Mouse (Mus musculus) brain, adult 2 months (tissue): ENCODE results near the gene Gm4881.
A peak's percentile ranks its signal among the peaks of the same experiment; 100 is the strongest.

Source experiments
- DNase-seq: peaks from one replicate; pipeline ENCODE4 v3.0.0; 2011; ENCODE audit warnings: low read depth, low spot score

Gm4881 gene

GRCm38 (mm10) chr7:24954450-24954849, 10.2 kb upstream of the Gm4881 start:
- DNase-seq: no peak

GRCm38 (mm10) chr7:24953966-24954365, 9.7 kb upstream of the Gm4881 start:
- DNase-seq: no peak

DNA sequence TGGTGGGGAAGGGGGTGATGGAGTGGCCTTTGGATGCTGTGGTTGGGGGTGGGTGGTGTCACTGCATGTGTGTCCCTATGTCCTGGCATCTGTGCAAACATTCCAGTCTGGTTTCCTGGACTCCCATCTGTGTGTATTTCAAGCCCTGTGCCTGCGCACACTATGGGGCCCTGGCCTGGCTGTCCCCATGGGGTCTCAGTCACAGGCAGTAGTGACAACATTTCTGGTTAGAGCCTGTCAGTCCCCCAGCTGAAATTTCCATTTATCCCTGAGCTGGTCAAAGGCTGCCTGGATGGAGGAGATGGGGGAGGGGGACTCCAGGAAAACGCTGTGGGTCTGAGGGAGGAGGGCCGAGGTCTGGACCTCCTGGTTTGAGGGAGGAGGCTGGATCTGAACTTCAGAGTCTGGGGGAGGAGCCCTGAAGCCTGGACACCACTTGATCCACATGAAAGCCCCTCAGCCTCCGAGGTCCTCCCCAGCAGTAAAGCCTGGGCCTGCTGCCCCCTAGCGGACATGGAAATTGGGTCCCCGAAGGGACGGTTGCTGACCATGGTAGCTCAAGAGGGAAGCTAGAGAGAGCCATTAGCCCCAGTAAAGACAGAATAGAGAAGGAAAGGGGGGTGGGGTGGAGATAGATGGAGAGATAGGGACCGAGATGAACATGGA, 5.8 kb upstream of the Gm4881 start:
- peak; percentile 62 for DNase-seq

DNA sequence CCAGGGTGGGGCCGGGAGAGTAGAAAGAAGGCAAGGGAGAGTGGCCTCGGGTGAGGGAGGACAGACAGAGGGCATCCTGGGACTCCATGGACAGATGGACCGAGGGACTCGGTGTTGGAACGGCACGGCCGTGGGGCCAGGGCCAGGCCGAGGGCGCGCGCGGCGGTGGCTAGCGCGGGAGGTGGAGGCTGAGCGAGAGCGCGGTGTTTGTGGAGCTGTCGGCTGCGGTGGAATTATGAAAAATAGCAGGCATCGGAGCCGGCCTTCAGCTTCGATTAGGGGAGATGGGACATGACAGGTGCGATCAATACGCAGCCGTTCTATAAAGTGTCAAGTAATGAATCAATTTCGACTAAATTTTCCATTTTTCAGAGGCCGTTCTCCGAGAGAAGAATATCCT, 4.5 kb upstream of the Gm4881 start:
- DNase-seq: no peak

- no peak for DNase-seq
These were observed 3.2 kb upstream of the Gm4881 start for GRCm38 (mm10) chr7:24947316-24948048.

GRCm38 (mm10) chr7:24943641-24944040, 653 bp downstream of the Gm4881 start:
- DNase-seq: no peak

- no peak for DNase-seq
These were observed 12.6 kb downstream of the Gm4881 start for GRCm38 (mm10) chr7:24931651-24932050.

DNA sequence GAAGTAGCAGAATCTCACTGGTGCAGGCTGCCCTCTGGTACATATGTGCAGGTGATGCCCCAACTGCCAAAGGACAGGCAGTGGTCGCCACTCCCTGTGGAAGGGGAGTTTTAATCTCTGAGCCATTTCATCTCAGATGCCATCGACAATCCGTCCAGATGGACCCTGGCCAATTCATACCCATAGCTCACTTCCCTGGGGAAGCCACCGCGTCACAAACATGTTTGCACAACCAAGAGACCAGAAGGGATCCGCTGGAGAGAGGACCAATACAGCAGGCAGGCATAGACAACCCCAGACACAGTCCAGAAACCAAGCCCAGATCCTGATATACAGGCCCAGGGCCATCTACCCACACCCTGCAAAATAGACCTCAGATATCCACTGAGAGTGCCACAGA, 13.8 kb downstream of the Gm4881 start:
- DNase-seq: no peak

GRCm38 (mm10) chr7:24919728-24920127, 24.6 kb downstream of the Gm4881 start:
- DNase-seq: peak; percentile 73

DNA sequence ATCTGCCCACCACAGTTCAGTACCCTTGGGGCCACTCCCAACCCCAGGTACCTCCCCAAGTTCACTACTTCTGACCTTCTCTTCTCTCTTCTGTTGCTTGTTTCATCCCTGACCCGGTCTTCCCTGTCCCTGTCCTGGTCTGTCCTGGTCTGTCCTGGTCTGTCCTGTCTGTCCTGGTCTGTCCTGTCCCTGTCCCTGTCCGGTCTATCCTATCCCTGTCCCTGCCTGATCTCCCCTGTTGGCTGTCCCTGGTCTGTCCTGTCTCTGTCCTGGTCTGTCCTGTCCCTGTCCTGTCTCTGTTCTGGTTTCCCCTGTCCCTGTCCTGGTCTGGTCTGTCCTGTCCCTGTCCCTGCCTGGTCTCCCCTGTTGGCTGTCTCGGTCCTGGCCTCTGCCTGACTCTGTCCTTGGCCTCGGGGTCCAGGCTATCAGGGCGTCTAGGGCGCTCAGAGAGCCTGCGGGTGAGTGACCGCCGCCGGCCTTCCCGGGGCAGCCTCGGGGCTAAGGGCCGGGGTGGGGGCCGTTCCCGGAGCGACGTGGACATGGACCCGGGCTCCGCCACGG, 25.5 kb downstream of the Gm4881 start:
- no peak for DNase-seq

DNA sequence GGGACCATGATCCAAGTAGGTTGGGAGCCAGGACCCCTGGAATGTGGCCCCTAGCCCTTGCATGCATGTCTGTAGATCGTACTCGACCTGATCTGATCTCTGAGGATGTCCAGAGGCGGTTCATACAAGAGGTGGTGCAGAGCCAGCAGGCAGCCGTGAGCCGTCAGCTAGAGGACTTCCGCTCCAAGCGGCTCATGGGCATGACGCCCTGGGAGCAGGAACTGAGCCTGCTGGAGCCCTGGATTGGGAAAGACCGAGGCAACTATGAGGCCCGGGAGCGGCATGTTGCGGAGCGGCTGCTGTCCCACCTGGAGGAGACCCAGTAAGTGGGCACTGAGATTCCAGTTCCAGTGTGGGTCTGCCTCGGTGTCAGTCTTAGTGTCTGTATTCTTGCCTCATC, 31.8 kb downstream of the Gm4881 start:
- DNase-seq: no peak

DNA sequence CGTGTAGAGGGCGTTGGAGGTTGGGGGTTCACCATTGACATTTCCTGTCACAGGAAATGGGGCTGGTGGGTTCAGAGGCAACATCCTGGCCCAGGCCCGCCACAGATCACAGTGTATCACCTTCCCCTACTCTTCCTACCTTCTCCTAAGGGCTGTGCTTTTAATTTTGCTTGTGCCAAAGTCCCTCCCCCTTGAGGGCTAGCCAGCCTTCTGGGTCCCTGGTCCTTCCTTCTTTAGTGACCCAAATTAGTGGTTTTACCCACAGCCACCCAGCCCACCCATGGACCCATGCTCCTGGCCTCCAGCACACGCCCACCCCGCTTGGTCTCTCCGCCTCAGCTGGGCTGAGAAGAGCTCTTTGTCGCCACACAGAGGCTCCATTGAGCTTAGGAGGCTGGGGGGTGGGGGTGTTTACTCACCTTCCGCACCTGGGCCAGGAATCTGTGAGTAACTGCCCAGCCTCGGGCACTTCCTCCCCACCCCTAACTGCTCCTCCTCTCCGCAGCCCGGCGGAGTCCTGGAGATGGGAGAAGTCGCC, 37.0 kb downstream of the Gm4881 start:
- no peak for DNase-seq

DNA sequence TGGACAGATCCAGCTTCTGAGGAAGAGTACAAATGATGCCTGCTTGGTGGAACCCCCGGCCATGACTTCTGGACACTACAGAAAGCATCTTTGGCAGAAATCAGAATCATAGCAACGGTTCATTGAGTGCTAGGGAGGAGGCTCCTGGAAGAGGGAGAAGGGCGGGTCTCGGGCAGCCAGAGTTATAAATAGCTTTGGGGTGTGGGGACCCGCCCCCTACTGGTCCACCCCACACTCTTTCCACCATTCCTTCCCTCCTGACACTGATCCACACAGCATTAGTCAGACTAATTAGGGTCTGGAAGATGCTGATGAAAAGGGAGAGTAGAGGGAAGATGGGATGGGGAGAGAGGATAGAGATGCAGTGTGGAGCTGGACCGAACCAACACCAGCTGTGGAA, 37.7 kb downstream of the Gm4881 start:
- peak; percentile 37 for DNase-seq

- peak; percentile 88 for DNase-seq
These were observed 39.4 kb downstream of the Gm4881 start for GRCm38 (mm10) chr7:24904936-24905335.

DNA sequence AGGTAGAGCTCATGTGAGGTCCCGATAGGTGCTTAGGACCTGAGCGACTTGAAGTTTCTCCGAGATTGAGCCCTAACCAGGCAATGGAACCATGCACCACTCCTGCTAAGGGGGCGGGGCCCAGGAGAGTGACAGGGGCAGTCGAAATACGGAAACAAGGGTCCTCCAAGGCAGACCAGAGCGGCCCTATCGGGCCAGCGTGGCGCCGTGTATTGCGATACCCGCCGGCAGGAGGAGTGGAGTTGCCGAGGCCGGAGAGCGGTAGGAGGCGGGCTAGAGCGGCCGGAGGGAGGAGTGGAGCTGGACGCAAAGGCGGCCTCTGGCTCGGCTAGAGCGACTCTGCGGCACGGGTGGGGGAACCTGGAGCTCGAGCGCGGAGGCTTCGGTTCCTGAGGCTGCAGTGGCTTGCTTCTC, 40.2 kb downstream of the Gm4881 start:
- DNase-seq: peak; percentile 100

DNA sequence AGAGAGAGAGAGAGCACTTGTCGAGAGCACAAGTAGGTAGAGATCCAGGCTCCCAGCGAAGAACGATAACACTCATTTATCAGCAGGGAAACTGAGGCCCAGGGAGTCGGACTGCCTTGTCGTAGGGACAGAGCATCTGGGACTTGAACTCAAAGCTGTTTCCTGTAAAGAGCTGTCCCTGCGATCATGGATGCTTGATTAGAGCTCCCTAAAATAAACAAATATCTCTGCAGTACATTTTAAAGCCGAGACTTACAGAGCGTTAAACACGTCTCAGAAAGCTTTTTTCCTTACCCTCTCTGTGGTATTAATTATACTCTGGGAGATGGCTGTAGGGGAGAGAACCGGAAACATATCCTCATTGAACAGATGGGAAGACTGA, 40.9 kb downstream of the Gm4881 start:
- no peak for DNase-seq

DNA sequence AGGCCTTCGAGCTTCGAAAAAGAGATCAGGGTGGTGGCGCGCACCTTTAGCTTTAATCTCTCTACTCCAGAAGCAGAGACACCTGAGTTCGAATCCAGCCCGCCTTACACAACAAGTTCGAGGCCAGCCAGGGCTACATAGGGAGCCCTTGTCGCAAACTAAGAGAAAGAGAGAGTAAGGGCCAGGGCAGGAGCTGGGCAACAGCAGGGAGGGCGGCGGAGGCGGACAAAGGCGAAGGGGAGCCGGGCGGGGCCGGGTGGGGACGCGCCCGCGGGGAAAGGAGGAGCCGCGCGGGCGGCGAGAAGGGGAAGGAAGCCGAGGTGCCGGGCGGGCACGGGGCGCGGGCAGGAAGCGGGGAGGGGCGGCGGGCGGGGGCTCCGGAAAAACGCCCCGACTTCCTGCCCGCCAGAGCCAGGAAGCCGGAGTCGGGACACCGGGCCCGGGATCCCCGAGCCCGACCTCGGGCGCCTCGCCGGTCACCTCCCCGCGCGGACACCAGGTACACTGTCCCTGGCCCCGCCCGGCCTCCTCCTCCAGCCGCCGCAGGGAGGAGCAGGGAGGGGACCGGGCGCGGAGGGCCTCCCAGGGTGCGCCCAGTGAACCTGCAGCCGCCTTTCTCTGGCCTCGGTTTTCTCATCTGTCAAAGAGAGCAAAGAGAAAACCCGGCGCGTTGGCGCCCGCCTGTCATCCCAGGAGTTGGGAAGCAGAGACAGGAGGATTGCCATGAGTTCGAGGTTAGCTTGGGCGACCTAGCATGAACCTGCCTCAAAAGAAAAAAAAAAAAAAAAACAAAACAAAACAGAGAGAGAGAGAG, 41.5 kb downstream of the Gm4881 start, which contains the start of gene Arhgef1:
Gene Arhgef1 (plus strand): TSS at position 283 of the 814 bp plus-strand sequence.
- DNase-seq: peak; percentile 36

GRCm38 (mm10) chr7:24902264-24902629, 42.0 kb downstream of the Gm4881 start:
- no peak for DNase-seq

- no peak for DNase-seq
These were observed 42.5 kb downstream of the Gm4881 start for GRCm38 (mm10) chr7:24901842-24902241.

DNA sequence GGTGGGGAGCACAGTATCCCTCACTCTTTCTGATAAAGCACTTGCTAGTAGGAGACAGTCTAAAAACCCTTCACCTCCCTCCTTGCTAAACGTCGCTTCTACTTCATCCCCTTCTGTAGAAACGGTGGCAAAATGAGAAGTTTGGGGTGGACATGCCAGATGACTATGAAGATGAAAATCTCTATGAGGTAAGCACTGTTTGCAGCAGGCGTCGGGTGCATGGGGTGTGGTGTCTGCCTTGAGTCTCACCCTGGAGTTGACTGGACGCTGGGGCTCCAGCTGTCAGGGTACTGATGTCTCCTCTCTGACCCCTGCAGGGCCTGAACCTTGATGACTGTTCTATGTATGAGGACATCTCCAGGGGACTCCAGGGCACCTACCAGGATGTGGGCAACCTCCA, 43.2 kb downstream of the Gm4881 start:
- no peak for DNase-seq

DNA sequence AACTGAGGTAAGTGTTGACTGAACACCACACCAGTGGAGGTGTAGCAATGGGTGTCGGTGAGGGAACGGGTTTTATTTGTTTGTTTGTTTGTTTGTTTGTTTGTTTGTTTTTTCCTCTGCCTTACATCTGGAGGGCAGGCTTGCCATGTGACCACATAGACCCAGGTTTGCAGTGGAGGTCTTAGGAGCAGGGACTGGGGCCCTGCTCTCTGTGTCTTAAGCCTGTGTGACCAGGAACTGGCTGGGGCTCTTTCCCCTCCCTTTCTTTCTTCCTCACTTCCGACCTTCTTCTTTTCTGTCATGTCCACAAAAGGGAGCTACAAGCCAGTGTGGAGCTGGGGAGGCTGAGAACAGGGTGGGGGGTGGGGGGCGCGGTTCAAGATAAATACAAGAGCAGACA, 46.3 kb downstream of the Gm4881 start:
- no peak for DNase-seq

DNA sequence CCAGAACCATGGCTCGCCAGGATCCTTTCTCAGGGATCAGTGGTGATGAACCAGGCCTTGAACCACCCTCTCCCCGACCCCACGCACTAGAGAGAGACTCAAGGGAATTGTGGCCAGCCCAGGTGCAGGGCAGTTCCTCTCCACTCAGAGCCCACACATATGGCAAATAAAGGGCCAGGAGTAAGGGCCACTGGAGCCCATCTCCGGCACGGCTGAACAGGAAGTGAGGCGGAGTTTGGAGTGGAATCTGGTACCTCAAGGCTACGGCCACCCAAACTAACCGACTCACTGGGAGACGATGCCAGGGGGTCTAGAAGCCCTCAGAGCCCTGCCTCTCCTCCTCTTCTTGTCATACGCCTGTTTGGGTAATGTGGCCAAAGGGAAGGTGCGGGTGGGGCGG, 47.1 kb downstream of the Gm4881 start, which contains the start of gene Cd79a:
Gene Cd79a (plus strand): TSS at position 158 of the 400 bp plus-strand sequence.
- DNase-seq: no peak
